Mouse (Mus musculus) T-helper 2 cell (primary cell): Measurements from ENCODE around the gene Arhgef11.
"Not testable (repeated sequence)": the region's sequence is repeated elsewhere in the genome, so short reads cannot be mapped to it uniquely, and the experiment has no call there.

ENCODE experiments used
- in situ Hi-C: fragments of 300-600 bp; cut with MboI, MseI; formaldehyde crosslinking; loops from one replicate; pipeline ENCODE4 v1.15.1; 2025; ENCODE audit warnings: high pct_unique_total_duplicates

Gene Arhgef11

GRCm38 (mm10) chr3:87616957-87617810, at the start of gene Arhgef11:
Gene Arhgef11 (plus strand): TSS chr3:87617559.
- in situ Hi-C loops: no loop called here

GRCm38 (mm10) chr3:87568681-87569080, 48.7 kb upstream of the Arhgef11 start:
- in situ Hi-C loops: loop anchor here (10.0 kb wide), 2 partner anchors 254 to 314 kb away; no protein-coding TSS in a partner anchor

- in situ Hi-C loops: no loop called here
Observed at GRCm38 (mm10) chr3:87575766-87576165, 41.6 kb upstream of the Arhgef11 start.

GRCm38 (mm10) chr3:87582259-87582658, 35.1 kb upstream of the Arhgef11 start:
- in situ Hi-C loops: no loop called here

- in situ Hi-C loops: no loop called here
Observed at GRCm38 (mm10) chr3:87593793-87594192, 23.6 kb upstream of the Arhgef11 start.

GRCm38 (mm10) chr3:87595328-87595727, 22.0 kb upstream of the Arhgef11 start:
- in situ Hi-C loops: not testable (repeated sequence)

GRCm38 (mm10) chr3:87601077-87601476, 16.3 kb upstream of the Arhgef11 start:
- in situ Hi-C loops: not testable (repeated sequence)

GRCm38 (mm10) chr3:87616354-87616753, 1.0 kb upstream of the Arhgef11 start:
- in situ Hi-C loops: no loop called here

- in situ Hi-C loops: no loop called here
Observed at GRCm38 (mm10) chr3:87617811-87618130, 412 bp downstream of the Arhgef11 start.

- in situ Hi-C loops: no loop called here
Observed at GRCm38 (mm10) chr3:87618240-87618639, 881 bp downstream of the Arhgef11 start.

- in situ Hi-C loops: no loop called here
Observed at GRCm38 (mm10) chr3:87618981-87619710, 1.8 kb downstream of the Arhgef11 start.

- in situ Hi-C loops: no loop called here
Observed at GRCm38 (mm10) chr3:87620218-87620891, 3.0 kb downstream of the Arhgef11 start.

- in situ Hi-C loops: no loop called here
Observed at GRCm38 (mm10) chr3:87624899-87625298, 7.5 kb downstream of the Arhgef11 start.

- in situ Hi-C loops: no loop called here
Observed at GRCm38 (mm10) chr3:87630899-87631298, 13.5 kb downstream of the Arhgef11 start.

- in situ Hi-C loops: no loop called here
Observed at GRCm38 (mm10) chr3:87631408-87631807, 14.0 kb downstream of the Arhgef11 start.

GRCm38 (mm10) chr3:87635514-87635913, 18.2 kb downstream of the Arhgef11 start:
- in situ Hi-C loops: no loop called here

GRCm38 (mm10) chr3:87643453-87643852, 26.1 kb downstream of the Arhgef11 start:
- in situ Hi-C loops: no loop called here

- in situ Hi-C loops: no loop called here
Observed at GRCm38 (mm10) chr3:87646174-87646573, 28.8 kb downstream of the Arhgef11 start.

- in situ Hi-C loops: no loop called here
Observed at GRCm38 (mm10) chr3:87649063-87649462, 31.7 kb downstream of the Arhgef11 start.

- in situ Hi-C loops: no loop called here
Observed at GRCm38 (mm10) chr3:87658348-87658747, 41.0 kb downstream of the Arhgef11 start.

GRCm38 (mm10) chr3:87659692-87660429, 42.5 kb downstream of the Arhgef11 start:
- in situ Hi-C loops: loop anchor here (10.0 kb wide), 1 partner anchor 545 kb away; no protein-coding TSS in a partner anchor
